Mouse (Mus musculus) Patski (cell line): ENCODE measurements around the gene Sdccag8. TPM values are rescaled to one million over a fixed set of nuclear protein-coding genes. Genes with fewer than 3 reads are reported as not detected.
"Not testable (repeated sequence)": the region's sequence is repeated elsewhere in the genome, so short reads cannot be mapped to it uniquely, and the experiment has no call there.

Experiments used
- ATAC-seq: fragments of 100-300 bp; one replicate; pipeline ENCODE4 v1.8.0; 2021
- CTCF ChIA-PET: fragments of 350-600 bp; sonication (Branson Sonifier 250); formaldehyde crosslinking; loops from one replicate; lab custom pipeline; 2022; ENCODE audit warnings: inconsistent platforms; lab: Charles Lee
- POLR2A ChIA-PET: fragments of 350-600 bp; sonication (Branson Sonifier 250); formaldehyde crosslinking; loops from one replicate; lab custom pipeline; 2022; ENCODE audit warnings: antibody characterized with exemption, inconsistent platforms; lab: Charles Lee
- DNase-seq: peaks from one replicate; pipeline ENCODE4 v3.0.0-alpha.2; 2011; ENCODE audit warnings: low read depth, low spot score
- H3K27me3 ChIP-seq: fragments of 371-371 bp; one replicate; pipeline ENCODE4 v1.5.1; 2021
- CTCF ChIP-seq: fragments of 100-300 bp; IDR thresholded peaks from one replicate; pipeline ENCODE4 v1.5.1; 2021
- in situ Hi-C: fragments of 300-500 bp; cut with MboI; formaldehyde crosslinking; loops from 3 replicates; pipeline ENCODE4 v1.11.1; 2018; ENCODE audit warnings: low pct_unique_long_range_greater_than_20kb, mixed read lengths
- polyA plus RNA-seq: library from polyadenylated mRNA; unstranded; gene quantifications from one replicate; pipeline ENCODE4 v1.2.3, GENCODE M21; 2021

Gene Sdccag8
- polyA plus RNA-seq, 1 experiment from 2014 or later, result 25.1 TPM

DNA sequence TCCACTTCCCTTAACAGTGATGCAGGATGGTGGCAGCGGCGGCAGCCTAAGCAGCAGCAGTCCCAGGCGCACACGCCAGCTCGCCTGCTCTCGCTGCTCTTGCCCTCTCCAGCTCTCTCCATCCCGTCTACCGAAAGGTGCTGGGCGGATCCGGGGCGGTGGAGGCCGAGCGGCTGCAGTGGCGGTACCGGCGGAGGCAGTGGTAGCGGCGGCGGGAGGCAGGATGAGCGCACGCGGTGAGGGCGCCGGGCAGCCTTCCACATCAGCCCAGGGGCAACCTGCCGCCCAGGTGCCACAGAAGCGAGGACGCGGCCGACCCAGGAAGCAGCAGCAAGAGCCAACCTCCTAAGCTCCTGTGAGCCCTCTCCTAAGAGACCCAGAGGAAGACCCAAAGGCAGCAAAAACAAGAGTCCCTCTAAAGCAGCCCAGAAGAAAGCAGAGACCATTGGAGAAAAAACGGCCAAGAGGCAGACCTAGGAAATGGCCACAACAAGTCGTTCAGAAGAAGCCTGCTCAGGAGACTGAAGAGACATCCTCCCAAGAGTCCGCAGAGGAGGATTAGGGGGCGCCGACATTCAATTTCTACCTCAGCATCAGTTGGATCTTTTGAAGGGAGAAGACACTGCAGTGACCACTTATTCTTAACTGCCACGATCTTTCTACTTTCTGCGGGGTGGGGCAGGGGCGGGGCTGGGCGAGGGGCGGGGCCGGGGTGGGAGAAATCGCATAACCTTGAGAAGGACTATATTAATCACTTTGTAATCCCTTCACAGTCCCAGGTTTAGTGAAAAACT, 21.2 kb downstream of the Sdccag8 start:
- ATAC-seq (peak; percentile 34), DNase-seq (no peak)
- no peak for TF ChIP-seq CTCF
- in situ Hi-C loops, result no loop called here
- no peaks in the 10 kb centered on the region for H3K27me3 ChIP-seq
- ChIA-PET CTCF (interaction anchor here (1.6 to 2.2 kb wide), 2 partner anchors 14 to 16 kb away, joined by 5 to 7 read pairs; no protein-coding TSS in a partner anchor), POLR2A (interaction anchor here (0.6 kb wide), 1 partner anchor 12 kb away, joined by 3 read pairs; no protein-coding TSS in a partner anchor)

DNA sequence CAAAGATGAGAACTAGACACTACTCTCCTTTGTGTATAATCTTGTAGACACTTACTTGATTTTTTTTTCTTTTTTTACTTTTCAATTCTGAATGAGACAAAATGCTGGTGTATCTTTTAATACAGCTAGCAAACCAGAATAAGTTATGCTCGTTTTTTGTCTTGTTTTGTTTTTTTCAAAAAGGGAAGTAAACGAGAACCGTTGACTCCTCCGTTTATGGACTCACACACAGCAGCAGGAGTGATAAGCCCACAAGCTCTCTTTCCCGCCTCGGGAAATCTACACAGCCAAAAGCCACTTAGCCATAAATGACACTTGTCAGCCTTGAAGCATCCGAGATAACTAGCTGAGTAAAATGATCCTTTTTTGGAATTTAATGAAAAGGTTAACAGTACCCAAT, 22.1 kb downstream of the Sdccag8 start:
- DNase-seq, in situ Hi-C loops, H3K27me3 ChIP-seq, CTCF ChIA-PET, ATAC-seq: not testable (repeated sequence)
- POLR2A ChIA-PET, result interaction anchor here (0.6 kb wide), 1 partner anchor 13 kb away, joined by 3 read pairs; no protein-coding TSS in a partner anchor

DNA sequence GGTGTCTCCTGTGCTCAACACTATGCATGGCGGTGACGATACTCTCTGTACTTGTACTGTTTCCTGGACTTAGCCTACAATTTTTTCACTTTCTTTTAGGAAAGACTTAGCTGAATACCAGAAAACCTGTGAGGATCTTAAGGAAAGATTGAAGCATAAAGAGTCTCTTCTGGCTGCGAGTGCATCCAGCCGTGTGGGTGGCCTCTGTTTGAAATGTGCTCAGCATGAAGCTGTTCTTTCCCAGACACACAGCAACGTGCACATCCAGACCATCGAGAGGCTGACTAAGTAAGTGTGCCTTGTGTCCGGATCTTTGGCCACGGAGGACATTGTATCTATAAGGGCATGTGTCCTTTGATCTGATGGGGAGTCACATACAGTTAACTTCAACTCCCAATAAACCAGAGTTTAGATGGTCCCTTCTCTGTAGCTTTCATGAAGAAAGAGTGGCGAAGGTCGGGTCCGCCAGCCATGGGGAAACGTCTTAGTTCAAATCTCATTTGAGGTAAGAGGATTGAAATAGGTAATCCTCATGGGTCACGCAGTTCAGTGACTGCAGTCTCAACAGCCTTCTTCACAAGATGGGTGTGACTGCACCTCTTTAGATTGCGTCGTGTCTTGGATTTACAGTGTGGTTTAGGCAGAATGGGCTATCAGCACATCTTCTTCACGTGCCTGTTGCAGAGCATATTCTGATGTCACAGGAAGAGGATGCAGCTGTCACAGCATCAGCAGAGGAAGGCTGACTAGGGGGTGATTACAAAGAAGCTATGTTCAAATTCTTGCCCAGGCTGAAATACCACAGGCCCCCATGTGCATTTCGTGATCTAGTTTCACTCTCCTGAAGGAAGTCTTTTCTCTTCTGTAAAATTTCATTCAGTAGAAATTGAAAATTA, 30.9 kb downstream of the Sdccag8 start:
- in situ Hi-C loops, result loop anchor here (10.0 kb wide), 1 partner anchor 111 kb away; no protein-coding TSS in a partner anchor
- DNase-seq (no peak), ATAC-seq (no peak)
- H3K27me3 ChIP-seq, result no peaks in the 10 kb centered on the region
- POLR2A ChIA-PET, result interaction anchor here (0.6 kb wide), 1 partner anchor 1268 kb away, joined by 4 read pairs; no protein-coding TSS in a partner anchor
- TF ChIP-seq CTCF, result no peak
- CTCF ChIA-PET, result interaction anchor here (0.7 to 1.2 kb wide), 5 partner anchors 12 to 91 kb away, joined by 3 to 4 read pairs (median 3); no protein-coding TSS in a partner anchor

- in situ Hi-C loops, result loop anchor here (10.0 kb wide), 1 partner anchor 112 kb away; no protein-coding TSS in a partner anchor
- DNase-seq (no peak), ATAC-seq (no peak)
- ChIA-PET POLR2A (no interaction called here), CTCF (no interaction called here)
- no peak for TF ChIP-seq CTCF
- no peaks in the 10 kb centered on the region for H3K27me3 ChIP-seq
These were observed 32.8 kb downstream of the Sdccag8 start for GRCm38 (mm10) chr1:176847118-176847859.

GRCm38 (mm10) chr1:176848613-176849290, 34.3 kb downstream of the Sdccag8 start:
- CTCF ChIA-PET, result no interaction called here
- no peaks in the 10 kb centered on the region for H3K27me3 ChIP-seq
- ATAC-seq, result no peak
- POLR2A ChIA-PET, result no interaction called here
- in situ Hi-C loops, result loop anchor here (10.0 kb wide), 1 partner anchor 114 kb away; no protein-coding TSS in a partner anchor
- no peak for TF ChIP-seq CTCF
- DNase-seq, result no peak

GRCm38 (mm10) chr1:176849377-176849776, 34.9 kb downstream of the Sdccag8 start:
- no peak for ATAC-seq
- ChIA-PET CTCF (no interaction called here), POLR2A (no interaction called here)
- no peak for DNase-seq
- TF ChIP-seq CTCF, result no peak
- in situ Hi-C loops, result loop anchor here (10.0 kb wide), 1 partner anchor 115 kb away; no protein-coding TSS in a partner anchor
- H3K27me3 ChIP-seq, result no peaks in the 10 kb centered on the region

GRCm38 (mm10) chr1:176851401-176851800, 36.9 kb downstream of the Sdccag8 start:
- TF ChIP-seq CTCF, result no peak
- ATAC-seq (no peak), DNase-seq (no peak)
- in situ Hi-C loops, result loop anchor here (25.0 kb wide), 1 partner anchor 914 kb away; no protein-coding TSS in a partner anchor
- POLR2A ChIA-PET, result no interaction called here
- CTCF ChIA-PET, result interaction anchor here (0.9 to 2.4 kb wide), 3 partner anchors 10 to 135 kb away, joined by 3 to 6 read pairs (median 5); no protein-coding TSS in a partner anchor
- no peaks in the 10 kb centered on the region for H3K27me3 ChIP-seq

- ChIA-PET POLR2A (no interaction called here), CTCF (interaction anchor here (0.9 to 2.4 kb wide), 4 partner anchors 9 to 136 kb away, joined by 3 to 6 read pairs (median 4); no protein-coding TSS in a partner anchor)
- no peak for TF ChIP-seq CTCF
- no peak for DNase-seq
- ATAC-seq, result peak; percentile 21
- H3K27me3 ChIP-seq, result no peaks in the 10 kb centered on the region
- in situ Hi-C loops, result loop anchor here (25.0 kb wide), 1 partner anchor 916 kb away; no protein-coding TSS in a partner anchor
These were observed 38.5 kb downstream of the Sdccag8 start for GRCm38 (mm10) chr1:176852813-176853590.
